Mouse (Mus musculus) olfactory bulb, adult 2 months (tissue): ENCODE measurements around the gene Gm47969.

ENCODE experiments used
- CTCF ChIP-seq: fragments of 200-500 bp; IDR thresholded peaks from 2 replicates; pipeline ENCODE4 v1.5.1; 2012; ENCODE audit warnings: low read depth, mild to moderate bottlenecking, low read length, moderate library complexity; ENCODE audit not compliant: insufficient read depth
- POLR2A ChIP-seq: fragments of 200-500 bp; IDR thresholded peaks from 2 replicates; pipeline ENCODE4 v1.6.1; 2012; ENCODE audit warnings: mild to moderate bottlenecking, low read depth, low read length, moderate library complexity; ENCODE audit not compliant: insufficient read depth

DNA sequence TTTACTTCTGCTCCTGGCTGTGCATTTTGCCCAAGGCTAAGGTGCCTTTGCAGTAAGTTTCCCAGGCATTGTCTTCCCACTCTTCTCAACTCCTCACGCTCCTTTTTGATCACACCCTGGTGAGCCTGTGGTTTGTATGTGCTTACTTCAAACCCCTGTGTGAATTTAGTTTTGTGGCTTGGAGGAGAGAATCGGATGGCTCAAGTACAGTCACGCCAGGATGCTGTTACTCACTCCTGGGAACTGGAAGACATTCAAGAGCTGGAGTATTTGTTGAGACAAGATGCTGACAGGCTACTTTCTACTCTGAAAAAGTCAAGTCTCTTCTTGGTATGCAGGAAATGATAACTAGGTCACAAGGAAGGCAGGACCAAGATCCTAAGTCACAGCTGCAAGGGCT, 46.5 kb downstream of the Gm47969 start:
- no peak for TF ChIP-seq CTCF
- TF ChIP-seq POLR2A = no peak
